Mouse (Mus musculus): Measurements from ENCODE around the gene Casd1.

DNA sequence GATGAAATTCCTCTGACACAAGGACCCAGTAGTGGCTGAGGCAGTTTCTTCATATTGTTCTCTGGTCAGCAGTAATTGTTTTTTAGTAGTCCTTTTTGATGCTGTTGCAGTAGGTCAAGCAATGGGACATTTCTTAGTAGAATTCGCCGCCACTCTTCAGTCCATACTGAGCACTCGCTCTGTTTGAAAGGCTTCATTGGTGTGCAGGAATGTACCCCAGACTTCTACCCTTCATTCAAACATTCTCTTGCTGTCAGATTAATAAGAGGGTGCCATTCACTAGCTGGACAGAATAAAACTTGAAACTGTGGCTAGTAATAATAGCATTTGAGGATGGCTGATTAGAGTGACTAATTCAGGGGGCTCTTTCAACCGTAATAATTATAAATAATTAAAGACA lies 32.5 kb downstream of the Casd1 start:
- TF ChIP-seq CTCF (IDR thresholded peaks at IDR 0.05; ENCODE audit: low read depth, low read length) (no peak), GATA1 (IDR thresholded peaks at IDR 0.05; ENCODE audit: borderline replicate concordance, low read length) (no peak)
